Mouse (Mus musculus): ENCODE results near the gene Tmem145. TPM values are rescaled to one million over a fixed set of nuclear protein-coding genes. Genes with fewer than 3 reads are reported as not detected.
A peak's percentile ranks its signal among the peaks of the same experiment; 100 is the strongest.

The Tmem145 gene
- total and polyA plus RNA-seq, 2 experiments from 2014 or later = 88.3 to 106 TPM

DNA sequence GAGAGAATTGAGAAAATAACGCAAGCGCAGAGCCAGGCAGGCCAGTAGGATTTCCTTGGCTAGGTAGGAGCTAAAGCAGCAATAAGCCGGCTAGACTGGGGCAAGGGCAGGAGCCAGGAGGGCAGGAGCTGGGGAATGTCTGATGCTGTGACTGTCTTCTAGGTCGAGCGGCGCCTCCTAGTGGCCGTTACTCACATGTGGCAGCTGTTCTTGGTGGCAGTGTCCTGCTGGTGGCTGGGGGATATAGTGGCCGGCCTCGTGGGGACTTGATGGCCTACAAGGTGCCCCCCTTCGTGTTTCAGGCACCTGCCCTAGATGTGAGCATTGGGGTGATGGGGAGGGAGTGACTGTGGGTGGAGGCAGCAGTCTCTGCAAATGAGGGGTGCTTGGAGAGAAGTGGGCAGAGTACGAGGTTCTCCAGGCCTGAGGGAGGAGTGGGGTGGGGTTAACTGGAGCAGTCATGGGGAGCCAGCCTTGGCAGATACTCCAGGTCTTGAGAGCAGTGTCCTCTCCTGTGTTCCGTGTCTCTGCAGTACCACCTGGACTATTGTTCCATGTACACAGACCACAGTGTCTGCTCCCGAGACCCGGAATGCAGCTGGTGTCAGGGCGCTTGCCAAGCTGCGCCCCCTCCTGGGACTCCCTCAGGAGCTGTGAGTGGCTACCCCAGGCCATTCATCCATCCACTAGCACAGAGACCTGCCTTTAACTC lies 27.8 kb downstream of the Tmem145 start:
- H3K4me2 ChIP-seq (ENCODE audit: low read depth, low read length) = no peak overlapping the region
- DNase-seq (ENCODE audit: low spot score) = peak; percentile 81
- no peaks in the 10 kb centered on the region for H3K9me3 ChIP-seq (ENCODE audit: low read length)
- H3K4me1 ChIP-seq (ENCODE audit: insufficient read depth, low read length) = no peaks in the 10 kb centered on the region
- no peak overlapping the region for H3K27ac ChIP-seq
- TF ChIP-seq CTCF (IDR thresholded peaks at IDR 0.05; ENCODE audit: low read depth) = peak; percentile 87
- no peak overlapping the region for H3K9ac ChIP-seq (replicated peaks; ENCODE audit: low read length)
- H3K36me3 ChIP-seq (ENCODE audit: insufficient read depth, low read length) = peaks cover 47% of the 10 kb centered on the region; the same call in 1 of the 2 replicates
- H3K4me3 ChIP-seq (ENCODE audit: low read length) = no peak overlapping the region
- WGBS = 35% methylated on average over 16 of the region's 16 CpGs
- H3K27me3 ChIP-seq (ENCODE audit: insufficient read depth, low read length) = no peaks in the 10 kb centered on the region
- peak; percentile 68 for ATAC-seq

DNA sequence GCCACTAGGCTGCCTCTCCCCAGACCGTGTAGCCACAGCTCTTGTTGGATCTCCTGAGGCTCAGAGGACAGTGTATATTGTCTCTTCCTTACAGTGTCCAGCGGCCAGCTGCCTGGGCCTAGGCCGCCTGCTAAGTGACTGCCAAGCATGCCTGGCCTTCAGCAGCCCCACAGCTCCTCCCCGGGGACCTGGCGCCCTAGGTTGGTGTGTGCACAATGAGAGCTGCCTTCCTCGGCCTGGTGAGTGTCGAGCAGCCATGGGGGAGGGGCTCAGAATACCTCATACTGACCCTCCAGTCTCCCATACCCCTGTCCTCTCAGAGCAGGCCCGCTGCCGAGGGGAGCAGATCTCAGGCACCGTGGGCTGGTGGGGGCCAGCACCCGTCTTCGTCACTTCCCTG lies 28.6 kb downstream of the Tmem145 start:
- H3K36me3 ChIP-seq (ENCODE audit: insufficient read depth, low read length) = peaks cover 47% of the 10 kb centered on the region; the same call in 1 of the 2 replicates
- WGBS = 83% methylated on average over 12 of the region's 12 CpGs
- TF ChIP-seq CTCF (IDR thresholded peaks at IDR 0.05; ENCODE audit: low read depth) = no peak
- ATAC-seq (no peak), DNase-seq (ENCODE audit: low spot score) (no peak)
- no peak overlapping the region for H3K4me2 ChIP-seq (ENCODE audit: low read depth, low read length)
- no peaks in the 10 kb centered on the region for H3K27me3 ChIP-seq (ENCODE audit: insufficient read depth, low read length)
- no peak overlapping the region for H3K4me3 ChIP-seq (ENCODE audit: low read length)
- H3K9me3 ChIP-seq (ENCODE audit: low read length) = no peaks in the 10 kb centered on the region
- no peak overlapping the region for H3K27ac ChIP-seq
- no peaks in the 10 kb centered on the region for H3K4me1 ChIP-seq (ENCODE audit: insufficient read depth, low read length)
- no peak overlapping the region for H3K9ac ChIP-seq (replicated peaks; ENCODE audit: low read length)

DNA sequence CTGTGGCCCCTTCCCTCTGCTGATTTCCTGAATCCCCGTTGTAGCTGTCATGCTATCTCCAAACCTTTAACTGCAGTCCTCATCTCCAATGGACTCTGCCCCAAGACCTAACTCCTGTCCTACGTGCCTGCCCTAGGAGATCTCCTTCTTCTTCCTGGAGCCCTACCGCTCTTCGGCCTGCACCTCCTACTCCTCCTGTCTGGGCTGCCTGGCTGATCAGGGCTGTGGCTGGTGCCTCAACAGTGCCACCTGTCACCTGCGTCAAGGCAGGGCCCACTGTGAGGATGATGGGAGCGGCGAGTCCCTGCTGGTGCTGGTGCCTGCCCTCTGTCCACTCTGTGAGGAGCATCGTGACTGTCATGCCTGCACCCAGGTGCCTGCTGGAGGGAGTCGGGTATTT lies 33.4 kb downstream of the Tmem145 start:
- Histone ChIP-seq H3K4me1 (ENCODE audit: insufficient read depth, low read length) (no peaks in the 10 kb centered on the region), H3K9me3 (ENCODE audit: low read length) (no peaks in the 10 kb centered on the region), H3K27ac (no peak overlapping the region), H3K9ac (replicated peaks; ENCODE audit: low read length) (no peak overlapping the region), H3K36me3 (ENCODE audit: insufficient read depth, low read length) (peaks cover 45% of the 10 kb centered on the region), H3K4me2 (ENCODE audit: low read depth, low read length) (no peak overlapping the region), H3K27me3 (ENCODE audit: insufficient read depth, low read length) (no peaks in the 10 kb centered on the region), H3K4me3 (ENCODE audit: low read length) (no peak overlapping the region)
- DNase-seq (ENCODE audit: low spot score) (no peak), ATAC-seq (no peak)
- TF ChIP-seq CTCF (IDR thresholded peaks at IDR 0.05; ENCODE audit: low read depth) = no peak
- WGBS = 91% methylated on average over 9 of the region's 9 CpGs

GRCm38 (mm10) chr7:25341000-25341784 lies 35.3 kb downstream of the Tmem145 start:
- Histone ChIP-seq H3K9me3 (ENCODE audit: low read length) (no peaks in the 10 kb centered on the region), H3K9ac (replicated peaks; ENCODE audit: low read length) (no peak overlapping the region), H3K27ac (no peak overlapping the region; the same call in 1 of the 2 replicates), H3K27me3 (ENCODE audit: insufficient read depth, low read length) (no peaks in the 10 kb centered on the region), H3K36me3 (ENCODE audit: insufficient read depth, low read length) (peaks cover 37% of the 10 kb centered on the region), H3K4me2 (ENCODE audit: low read depth, low read length) (no peak overlapping the region), H3K4me1 (ENCODE audit: insufficient read depth, low read length) (no peaks in the 10 kb centered on the region), H3K4me3 (ENCODE audit: low read length) (no peak overlapping the region)
- WGBS = 60% methylated on average over 20 of the region's 20 CpGs
- DNase-seq (ENCODE audit: low spot score) (peak; percentile 47), ATAC-seq (peak; percentile 71)
- no peak for TF ChIP-seq CTCF (IDR thresholded peaks at IDR 0.05; ENCODE audit: low read depth)

DNA sequence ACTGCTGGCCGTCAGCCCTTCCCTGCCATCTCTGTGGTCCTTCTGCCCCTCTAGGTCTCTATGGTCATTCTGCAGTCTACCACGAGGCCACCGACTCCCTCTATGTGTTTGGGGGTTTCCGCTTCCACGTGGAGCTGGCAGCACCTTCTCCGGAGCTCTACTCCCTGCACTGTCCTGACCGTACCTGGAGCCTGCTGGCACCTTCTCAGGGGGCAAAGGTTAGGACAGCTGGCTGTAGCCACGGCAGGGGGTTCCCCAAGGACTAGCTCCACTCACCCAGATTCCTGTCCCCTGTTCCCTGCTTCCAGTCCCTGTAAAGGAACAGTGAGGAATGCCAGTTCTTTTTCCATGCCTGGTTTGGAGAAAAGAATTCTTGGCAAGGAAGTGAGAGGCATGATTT lies 43.0 kb downstream of the Tmem145 start:
- DNase-seq (ENCODE audit: low spot score) (no peak), ATAC-seq (no peak)
- WGBS = 84% methylated on average over 8 of the region's 8 CpGs
- 0 out of 2 replicates have a peak, but pooled peaks cover 2% of the 10 kb centered on the region for H3K9me3 ChIP-seq (ENCODE audit: low read length)
- no peaks in the 10 kb centered on the region for H3K27me3 ChIP-seq (ENCODE audit: insufficient read depth, low read length)
- H3K4me2 ChIP-seq (ENCODE audit: low read depth, low read length) = no peak overlapping the region
- H3K9ac ChIP-seq (replicated peaks; ENCODE audit: low read length) = no peak overlapping the region
- no peak overlapping the region for H3K4me3 ChIP-seq (ENCODE audit: low read length)
- H3K27ac ChIP-seq = no peak overlapping the region
- H3K36me3 ChIP-seq (ENCODE audit: insufficient read depth, low read length) = peaks cover 56% of the 10 kb centered on the region
- no peak for TF ChIP-seq CTCF (IDR thresholded peaks at IDR 0.05; ENCODE audit: low read depth)
- H3K4me1 ChIP-seq (ENCODE audit: insufficient read depth, low read length) = no peaks in the 10 kb centered on the region

GRCm38 (mm10) chr7:25358721-25359206 lies 52.9 kb downstream of the Tmem145 start:
- no peaks in the 10 kb centered on the region for H3K9me3 ChIP-seq (ENCODE audit: low read length)
- peak overlapping the region; percentile 21 for H3K4me2 ChIP-seq (ENCODE audit: low read depth, low read length)
- peak; percentile 89 for ATAC-seq
- no peaks in the 10 kb centered on the region for H3K4me1 ChIP-seq (ENCODE audit: insufficient read depth, low read length)
- no peak overlapping the region for H3K4me3 ChIP-seq (ENCODE audit: low read length)
- no peaks in the 10 kb centered on the region for H3K27me3 ChIP-seq (ENCODE audit: insufficient read depth, low read length)
- 30% methylated on average over 19 of the region's 19 CpGs for WGBS
- TF ChIP-seq CTCF (IDR thresholded peaks at IDR 0.05; ENCODE audit: low read depth) = peak; percentile 54
- 0 out of 2 replicates have a peak overlapping the region, but pooled peaks have one; percentile 24 for H3K9ac ChIP-seq (replicated peaks; ENCODE audit: low read length)
- peak; percentile 70 for DNase-seq (ENCODE audit: low spot score)
- peak overlapping the region; percentile 51; the same call in 1 of the 2 replicates for H3K27ac ChIP-seq
- H3K36me3 ChIP-seq (ENCODE audit: insufficient read depth, low read length) = peaks cover 35% of the 10 kb centered on the region
